Mouse (Mus musculus): ENCODE measurements around the gene Smagp. TPM values are rescaled to one million over a fixed set of nuclear protein-coding genes. Genes with fewer than 3 reads are reported as not detected.

Gene Smagp
- polyA plus RNA-seq, 1 experiment from 2014 or later: 15.2 TPM

- peaks cover 25% of the 10 kb centered on the region for H3K4me1 ChIP-seq
- H3K27me3 ChIP-seq: peaks cover 57% of the 10 kb centered on the region
- peak overlapping the region; percentile 53 for H3K4me3 ChIP-seq
- H3K9me3 ChIP-seq: no peaks in the 10 kb centered on the region
- no peak for ATAC-seq (ENCODE audit: borderline replicate concordance, extremely low read depth, low FRiP score, low TSS enrichment)
- WGBS: 3% methylated on average over 38 of the region's 38 CpGs
- H3K36me3 ChIP-seq: no peaks in the 10 kb centered on the region
- peak overlapping the region; percentile 91 for H3K4me2 ChIP-seq
- H3K9ac ChIP-seq: peak overlapping the region; percentile 25
- no peak overlapping the region for H3K27ac ChIP-seq
Measured at GRCm38 (mm10) chr15:100635851-100636645, 692 bp downstream of the Smagp start.

GRCm38 (mm10) chr15:100635239-100635638 is 1.5 kb downstream of the Smagp start:
- Histone ChIP-seq H3K9ac (no peak overlapping the region), H3K4me1 (peaks cover 23% of the 10 kb centered on the region; the same call in 1 of the 2 replicates), H3K36me3 (no peaks in the 10 kb centered on the region), H3K27me3 (peaks cover 57% of the 10 kb centered on the region), H3K9me3 (no peaks in the 10 kb centered on the region), H3K4me3 (0 out of 2 replicates have a peak overlapping the region, but pooled peaks have one; percentile 53), H3K4me2 (peak overlapping the region; percentile 91), H3K27ac (no peak overlapping the region)
- no peak for ATAC-seq (ENCODE audit: borderline replicate concordance, extremely low read depth, low FRiP score, low TSS enrichment)
- 9% methylated on average over 9 of the region's 9 CpGs for WGBS

GRCm38 (mm10) chr15:100633341-100633740 is 3.4 kb downstream of the Smagp start:
- H3K36me3 ChIP-seq: no peaks in the 10 kb centered on the region
- H3K27me3 ChIP-seq: peaks cover 51% of the 10 kb centered on the region
- no peaks in the 10 kb centered on the region for H3K9me3 ChIP-seq
- H3K9ac ChIP-seq: no peak overlapping the region
- ATAC-seq (ENCODE audit: borderline replicate concordance, extremely low read depth, low FRiP score, low TSS enrichment): no peak
- H3K4me2 ChIP-seq: no peak overlapping the region
- H3K4me1 ChIP-seq: peaks cover 23% of the 10 kb centered on the region; the same call in 1 of the 2 replicates
- H3K4me3 ChIP-seq: no peak overlapping the region
- no peak overlapping the region for H3K27ac ChIP-seq
- WGBS: 63% methylated on average over 10 of the region's 10 CpGs

GRCm38 (mm10) chr15:100632323-100632722 is 4.4 kb downstream of the Smagp start:
- Histone ChIP-seq H3K36me3 (no peaks in the 10 kb centered on the region), H3K27ac (no peak overlapping the region), H3K27me3 (peaks cover 41% of the 10 kb centered on the region), H3K4me1 (peaks cover 28% of the 10 kb centered on the region; the same call in 1 of the 2 replicates), H3K4me2 (no peak overlapping the region), H3K9me3 (no peaks in the 10 kb centered on the region), H3K9ac (no peak overlapping the region), H3K4me3 (no peak overlapping the region)
- WGBS: 58% methylated on average over 5 of the region's 5 CpGs
- ATAC-seq (ENCODE audit: borderline replicate concordance, extremely low read depth, low FRiP score, low TSS enrichment): no peak

GRCm38 (mm10) chr15:100631454-100632170 is 5.1 kb downstream of the Smagp start:
- 70% methylated on average over 12 of the region's 12 CpGs for WGBS
- ATAC-seq (ENCODE audit: borderline replicate concordance, extremely low read depth, low FRiP score, low TSS enrichment): no peak

GRCm38 (mm10) chr15:100630126-100630525 is 6.6 kb downstream of the Smagp start:
- peaks cover 7% of the 10 kb centered on the region; the same call in 1 of the 2 replicates for H3K4me1 ChIP-seq
- no peak overlapping the region for H3K9ac ChIP-seq
- no peak for ATAC-seq (ENCODE audit: borderline replicate concordance, extremely low read depth, low FRiP score, low TSS enrichment)
- no peak overlapping the region for H3K4me2 ChIP-seq
- H3K9me3 ChIP-seq: no peaks in the 10 kb centered on the region
- 67% methylated on average over 3 of the region's 3 CpGs for WGBS
- peaks cover 19% of the 10 kb centered on the region for H3K27me3 ChIP-seq
- no peak overlapping the region for H3K4me3 ChIP-seq
- H3K36me3 ChIP-seq: no peaks in the 10 kb centered on the region
- H3K27ac ChIP-seq: no peak overlapping the region

More at GRCm38 (mm10) chr15:100631454-100632170, 5.1 kb downstream of the Smagp start:
- no peak overlapping the region for H3K4me3 ChIP-seq
- H3K4me2 ChIP-seq: no peak overlapping the region
- H3K36me3 ChIP-seq: no peaks in the 10 kb centered on the region
- peaks cover 34% of the 10 kb centered on the region for H3K27me3 ChIP-seq
- no peak overlapping the region for H3K9ac ChIP-seq
- no peaks in the 10 kb centered on the region for H3K9me3 ChIP-seq
- peaks cover 20% of the 10 kb centered on the region; the same call in 1 of the 2 replicates for H3K4me1 ChIP-seq
- H3K27ac ChIP-seq: no peak overlapping the region

- Histone ChIP-seq H3K4me1 (peaks cover 7% of the 10 kb centered on the region; the same call in 1 of the 2 replicates), H3K9me3 (no peaks in the 10 kb centered on the region), H3K9ac (no peak overlapping the region), H3K27ac (peak overlapping the region; percentile 49; the same call in 1 of the 2 replicates), H3K4me3 (no peak overlapping the region), H3K27me3 (peaks cover 8% of the 10 kb centered on the region; the same call in 1 of the 2 replicates), H3K4me2 (no peak overlapping the region), H3K36me3 (no peaks in the 10 kb centered on the region)
- ATAC-seq (ENCODE audit: borderline replicate concordance, extremely low read depth, low FRiP score, low TSS enrichment): no peak
- WGBS: 37% methylated on average over 7 of the region's 7 CpGs
Measured at GRCm38 (mm10) chr15:100628797-100629196, 7.9 kb downstream of the Smagp start.

- WGBS: 11% methylated on average over 11 of the region's 11 CpGs
Measured at GRCm38 (mm10) chr15:100627774-100628370, 8.9 kb downstream of the Smagp start.

GRCm38 (mm10) chr15:100627287-100627686 is 9.5 kb downstream of the Smagp start:
- Histone ChIP-seq H3K9ac (no peak overlapping the region), H3K27me3 (peaks cover 3% of the 10 kb centered on the region; the same call in 1 of the 2 replicates), H3K27ac (no peak overlapping the region), H3K4me2 (no peak overlapping the region), H3K9me3 (no peaks in the 10 kb centered on the region), H3K36me3 (no peaks in the 10 kb centered on the region), H3K4me3 (no peak overlapping the region), H3K4me1 (peaks cover 7% of the 10 kb centered on the region; the same call in 1 of the 2 replicates)
- no peak for ATAC-seq (ENCODE audit: borderline replicate concordance, extremely low read depth, low FRiP score, low TSS enrichment)
- WGBS: 20% methylated on average over 10 of the region's 10 CpGs

More at GRCm38 (mm10) chr15:100627774-100628370, 8.9 kb downstream of the Smagp start:
- H3K27ac ChIP-seq: peak overlapping the region; percentile 48
- H3K36me3 ChIP-seq: no peaks in the 10 kb centered on the region
- H3K9ac ChIP-seq: no peak overlapping the region
- H3K9me3 ChIP-seq: no peaks in the 10 kb centered on the region
- H3K4me2 ChIP-seq: no peak overlapping the region
- peaks cover 7% of the 10 kb centered on the region; the same call in 1 of the 2 replicates for H3K4me1 ChIP-seq
- ATAC-seq (ENCODE audit: borderline replicate concordance, extremely low read depth, low FRiP score, low TSS enrichment): no peak
- H3K4me3 ChIP-seq: no peak overlapping the region
- peaks cover 3% of the 10 kb centered on the region; the same call in 1 of the 2 replicates for H3K27me3 ChIP-seq

- Histone ChIP-seq H3K4me2 (no peak overlapping the region), H3K4me1 (peaks cover 7% of the 10 kb centered on the region; the same call in 1 of the 2 replicates), H3K27ac (no peak overlapping the region), H3K9me3 (no peaks in the 10 kb centered on the region), H3K9ac (no peak overlapping the region), H3K4me3 (no peak overlapping the region), H3K36me3 (peaks cover 14% of the 10 kb centered on the region), H3K27me3 (no peaks in the 10 kb centered on the region)
- 83% methylated on average over 3 of the region's 3 CpGs for WGBS
- no peak for ATAC-seq (ENCODE audit: borderline replicate concordance, extremely low read depth, low FRiP score, low TSS enrichment)
Measured at GRCm38 (mm10) chr15:100624435-100624834, 12.3 kb downstream of the Smagp start.

- 87% methylated on average over 9 of the region's 9 CpGs for WGBS
- Histone ChIP-seq H3K9ac (no peak overlapping the region), H3K4me2 (no peak overlapping the region), H3K9me3 (no peaks in the 10 kb centered on the region), H3K4me1 (peaks cover 7% of the 10 kb centered on the region; the same call in 1 of the 2 replicates), H3K27me3 (no peaks in the 10 kb centered on the region), H3K36me3 (peaks cover 20% of the 10 kb centered on the region), H3K4me3 (no peak overlapping the region), H3K27ac (no peak overlapping the region)
- no peak for ATAC-seq (ENCODE audit: borderline replicate concordance, extremely low read depth, low FRiP score, low TSS enrichment)
Measured at GRCm38 (mm10) chr15:100623754-100624153, 13.0 kb downstream of the Smagp start.
